ENCODE assay signal across 9 mouse cellular contexts in the genomic region with DNA sequence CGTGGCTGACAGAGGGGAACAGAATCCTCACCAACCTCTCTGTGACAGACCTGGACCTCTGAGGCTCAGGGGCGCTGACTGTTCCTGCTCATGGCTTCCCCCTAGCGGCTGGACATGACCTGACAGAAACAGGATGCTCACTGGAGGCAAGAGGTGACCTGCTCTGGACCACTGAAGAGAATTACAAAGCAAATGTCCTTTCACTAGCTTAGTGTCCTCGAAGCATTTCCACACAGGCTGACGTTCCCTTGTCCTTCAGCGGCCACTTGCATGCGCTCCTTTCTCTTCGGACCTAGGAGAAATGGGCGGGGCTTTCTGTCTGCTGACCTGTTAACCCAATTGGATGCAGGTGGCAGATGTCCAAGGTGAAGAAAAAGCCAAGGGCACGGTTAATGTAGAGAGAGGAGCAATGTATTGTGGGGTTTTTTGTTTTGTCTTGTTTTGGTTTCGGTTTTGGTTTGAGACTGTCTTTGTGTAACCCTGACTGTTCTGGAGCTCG. TPM values are rescaled to one million over a fixed set of nuclear protein-coding genes. Genes with fewer than 3 reads are reported as not detected.
A peak's percentile ranks its signal among the peaks of the same experiment; 100 is the strongest.
DNase-seq lines count a peak whose midpoint lies in the region; ATAC-seq and TF ChIP-seq lines count a peak whose summit lies in the region.
"Had no signal": no experiment of that assay in that cellular context is flagged by ENCODE, and none has a peak within 500 bp of the region (broad histone marks: within the 10 kb centered on the region; RNA-seq: fewer than 3 reads in every experiment).

No protein-coding gene starts in this region.

- no peak overlapping the region for H3K9ac ChIP-seq in forebrain, embryonic 11.5 days (ENCODE audit: low read length)

- H3K9me3 ChIP-seq in forebrain, embryonic 11.5 days (ENCODE audit: control insufficient read depth, low read length), result no peaks in the 10 kb centered on the region

- 17% methylated on average over 12 of the region's 12 CpGs for WGBS in forebrain, embryonic 11.5 days
- WGBS in lung, adult 2 months, result 14% methylated on average over 12 of the region's 12 CpGs

- no peak for TF ChIP-seq POLR2A in lung, adult 2 months (IDR thresholded peaks at IDR 0.05; ENCODE audit: borderline replicate concordance, extremely low read depth, low read depth, low read length)

- no peaks in the 10 kb centered on the region for H3K27me3 ChIP-seq in forebrain, embryonic 11.5 days (ENCODE audit: control insufficient read depth, insufficient read depth, low read length)

- no peak overlapping the region for H3K27ac ChIP-seq in forebrain, embryonic 11.5 days (ENCODE audit: low read depth, low read length)

- H3K36me3 ChIP-seq in forebrain, embryonic 11.5 days (ENCODE audit: control insufficient read depth, insufficient read depth, low read length), result no peaks in the 10 kb centered on the region

- no peak overlapping the region for H3K4me3 ChIP-seq in forebrain, embryonic 11.5 days (ENCODE audit: low read depth, low read length)
- peak overlapping the region; percentile 62 for H3K4me3 ChIP-seq in lung, adult 2 months (replicated peaks; ENCODE audit: extremely low read depth, low read depth, low read length)

- intact Hi-C loops in heart, postnatal 36 days (cut with DNase I), result loop anchor here (2.0 to 5.0 kb wide), 2 partner anchors 49 to 58 kb away; partner anchors contain the start of gene Gm47841

- ATAC-seq in forebrain, embryonic 11.5 days (replicated peaks; ENCODE audit: low FRiP score), result peak; percentile 55; the same call in 1 of the 2 replicates

- H3K4me2 ChIP-seq in forebrain, embryonic 11.5 days (ENCODE audit: low read depth, low read length, severe bottlenecking), result no peak overlapping the region

- TF ChIP-seq CTCF in lung, adult 2 months (IDR thresholded peaks at IDR 0.05; ENCODE audit: insufficient read depth, low read length), result peak; percentile 96

- peak; percentile 74 for DNase-seq in ES-CJ7 (ENCODE audit: low read depth, low spot score)
- DNase-seq in c-Kit-positive CD71-negative TER-119-negative erythroid progenitor cells, embryonic 14.5 days (ENCODE audit: low read depth), result peak; percentile 57
- peak; percentile 87 for DNase-seq in forebrain, embryonic 11.5 days (ENCODE audit: low spot score)
- DNase-seq in heart, postnatal 36 days, result peak; percentile 85 to 88
- peak; percentile 76 for DNase-seq in layer of hippocampus, adult 11-12 months (ENCODE audit: low spot score)
- peak; percentile 83 for DNase-seq in lung, adult 2 months
- peak; percentile 82 for DNase-seq in ovary, postnatal 14 days (ENCODE audit: low spot score)
- peak; percentile 65 for DNase-seq in thymus, postnatal 0 days (ENCODE audit: low spot score)

- H3K4me1 ChIP-seq in forebrain, embryonic 11.5 days (replicated peaks; ENCODE audit: control insufficient read depth, insufficient read depth, low read length), result peaks cover 2% of the 10 kb centered on the region; the same call in 1 of the 2 replicates
- no peaks in the 10 kb centered on the region for H3K4me1 ChIP-seq in lung, adult 2 months (ENCODE audit: control insufficient read depth, insufficient read depth, low read length)

RNA-seq across cellular contexts. Expression of gene Ankrd33, which starts 10.0 kb away (rescaled TPM):
- not detected in 2 replicates for polyA plus RNA-seq in forebrain, embryonic 11.5 days (2014; fragmentation: Nextera tagmentation; extraction: Ambion mirVana)
- not detected for total RNA-seq in heart, postnatal 36 days (2021)
- polyA plus RNA-seq in lung, adult 2 months (2012; rRNA removed), result 0.10 and 0.28 TPM in 2 replicates
- not detected in 2 replicates for polyA plus RNA-seq in thymus, postnatal 0 days (2015; fragmentation: Nextera tagmentation; extraction: Ambion mirVana)
- polyA plus RNA-seq: gonadal fat pad, adult 2 months had no signal

RNA-seq across cellular contexts. Expression of gene Acvrl1, which starts 22.8 kb away (rescaled TPM):
- polyA plus RNA-seq in forebrain, embryonic 11.5 days (2014; fragmentation: Nextera tagmentation; extraction: Ambion mirVana), result 7.2 and 7.7 TPM in 2 replicates
- total RNA-seq in heart, postnatal 36 days (2021), result 10 to 100 TPM; 22.3 to 31.1 TPM
- 672 and 695 TPM in 2 replicates for polyA plus RNA-seq in lung, adult 2 months (2012; rRNA removed)
- 5.8 and 6.5 TPM in 2 replicates for polyA plus RNA-seq in thymus, postnatal 0 days (2015; fragmentation: Nextera tagmentation; extraction: Ambion mirVana)

RNA-seq across cellular contexts. Expression of gene Fignl2, which starts 27.2 kb away (rescaled TPM):
- 0.52 and 0.76 TPM in 2 replicates for polyA plus RNA-seq in forebrain, embryonic 11.5 days (2014; fragmentation: Nextera tagmentation; extraction: Ambion mirVana)
- total RNA-seq in heart, postnatal 36 days (2021), result 1 to 10 TPM; 1.4 to 2.2 TPM
- 9.3 and 10.6 TPM in 2 replicates for polyA plus RNA-seq in lung, adult 2 months (2012; rRNA removed)
- 0.04 TPM in 2 replicates for polyA plus RNA-seq in thymus, postnatal 0 days (2015; fragmentation: Nextera tagmentation; extraction: Ambion mirVana)

RNA-seq across cellular contexts. Expression of gene Gm47841, which starts 58.3 kb away (rescaled TPM):
- polyA plus RNA-seq in forebrain, embryonic 11.5 days (2014; fragmentation: Nextera tagmentation; extraction: Ambion mirVana), result not detected in 2 replicates
- total RNA-seq in heart, postnatal 36 days (2021), result not detected
- polyA plus RNA-seq in lung, adult 2 months (2012; rRNA removed), result 0.15 and 0.22 TPM in 2 replicates
- not detected in 2 replicates for polyA plus RNA-seq in thymus, postnatal 0 days (2015; fragmentation: Nextera tagmentation; extraction: Ambion mirVana)
- polyA plus RNA-seq: gonadal fat pad, adult 2 months had no signal

Comparison
In these comparisons a context has a peak if more than half of its experiments do, and no peak if none do; other contexts are left out.
1. RNA of gene Acvrl1, which starts 22.8 kb away (polyA plus RNA-seq): 672 to 695 TPM in lung, adult 2 months; 7.2 to 7.7 TPM in forebrain, embryonic 11.5 days and 5.8 to 6.5 TPM in thymus, postnatal 0 days; every median in the first group is over 10 times any median in the second.
2. Peak in every context shown above with its lines, with median percentiles within 50 percentile points of each other: DNase-seq.